Mouse (Mus musculus): ENCODE data around the gene Ctsa.

DNA sequence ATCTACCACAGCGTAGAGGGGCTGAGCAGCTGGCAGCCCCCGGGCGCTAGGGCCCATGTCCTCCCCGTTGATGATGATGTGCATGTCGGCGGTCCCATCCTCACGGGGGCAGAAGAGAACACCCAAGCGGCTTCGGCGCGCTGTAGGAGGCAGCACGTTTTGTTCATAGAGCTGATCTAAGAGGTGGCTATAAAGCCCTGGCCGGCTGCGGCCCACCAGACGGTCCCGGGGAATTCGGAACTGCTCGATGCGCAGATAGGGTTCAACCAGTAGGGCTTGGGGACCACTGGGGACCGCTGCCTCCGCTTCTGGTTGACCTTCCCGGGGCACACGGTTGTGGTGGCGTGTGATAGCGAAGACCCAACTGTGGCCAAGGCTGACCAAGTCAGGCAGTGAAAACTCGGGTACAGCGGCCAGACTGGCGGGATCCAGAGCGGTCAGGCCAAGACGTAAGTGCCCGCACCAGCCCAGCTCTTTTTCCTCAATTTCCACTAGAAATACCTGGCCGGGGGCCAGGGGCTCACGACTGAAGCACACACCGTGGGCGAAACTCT, at the start of gene Ctsa:
- TF ChIP-seq POLR2A (IDR thresholded peaks at IDR 0.05; ENCODE audit: low read depth, low read length) (peak; percentile 9), CTCF (conservative IDR thresholded peaks at IDR 0.05; ENCODE audit: insufficient read depth, insufficient read length, low read depth, low read length) (peak; percentile 64)
